Mouse (Mus musculus): Measurements from ENCODE around the gene Frs3.

DNA sequence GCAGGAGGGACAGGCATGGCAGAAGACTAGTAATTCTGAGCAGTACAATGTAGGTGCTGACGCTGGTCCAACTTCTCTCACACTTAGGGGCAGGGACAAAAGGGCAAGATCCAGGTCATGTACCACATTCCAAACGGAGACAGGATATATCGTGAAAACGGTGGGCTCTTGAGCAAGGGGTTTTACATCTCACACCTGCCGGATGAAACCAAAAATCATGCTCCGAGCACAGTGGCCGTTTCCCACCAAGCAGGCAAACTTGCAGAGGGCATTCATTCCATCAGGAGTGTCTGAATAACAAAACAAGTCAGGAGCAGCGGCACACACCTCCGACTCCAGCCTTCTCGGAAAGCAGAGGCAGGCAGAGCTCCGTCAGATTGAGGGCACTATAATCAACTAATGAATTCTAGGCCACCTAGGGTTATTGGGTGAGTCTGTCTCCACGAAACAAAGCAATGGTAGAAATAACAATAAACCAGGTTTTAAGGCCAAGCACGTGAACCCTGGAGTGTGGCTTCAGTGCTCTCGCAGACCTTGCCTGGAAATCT is 46.8 kb downstream of the Frs3 start:
- TF ChIP-seq POLR2A (IDR thresholded peaks at IDR 0.05; ENCODE audit: borderline replicate concordance, extremely low read depth, insufficient read depth, insufficient read length, poor library complexity, severe bottlenecking) (no peak), CTCF (IDR thresholded peaks at IDR 0.05; ENCODE audit: borderline replicate concordance, extremely low read depth, insufficient read depth, insufficient read length) (no peak)

All from brain, embryonic 14.5 days (tissue).